Mouse (Mus musculus) heart, adult 2 months (tissue): ENCODE data around the gene Olfr1474. TPM values are rescaled to one million over a fixed set of nuclear protein-coding genes. Genes with fewer than 3 reads are reported as not detected.
"Not testable (repeated sequence)": the region's sequence is repeated elsewhere in the genome, so short reads cannot be mapped to it uniquely, and the experiment has no call there.

ENCODE experiments used
- DNase-seq, 2 experiments: peaks; one replicate each; pipeline ENCODE4 v3.0.0; 2021
- H3K27ac ChIP-seq: fragments of 200-600 bp; 2 replicates; pipeline ENCODE4 v1.8.1; 2022
- H3K27me3 ChIP-seq: fragments of 200-500 bp; 2 replicates; pipeline ENCODE4 v1.6.1; 2012; ENCODE audit warnings: mild to moderate bottlenecking, low read length, inconsistent platforms, mixed read lengths; ENCODE audit not compliant: control insufficient read depth, insufficient read depth
- H3K36me3 ChIP-seq: fragments of 200-500 bp; 2 replicates; pipeline ENCODE4 v1.6.1; 2012; ENCODE audit warnings: low read length, inconsistent platforms; ENCODE audit not compliant: control insufficient read depth, insufficient read depth
- H3K4me1 ChIP-seq: fragments of 200-500 bp; 2 replicates; pipeline ENCODE4 v1.6.1; 2011; ENCODE audit warnings: low read length; ENCODE audit not compliant: control insufficient read depth, insufficient read depth
- H3K4me3 ChIP-seq: fragments of 200-600 bp; 2 replicates; pipeline ENCODE4 v1.8.1; 2022
- H3K79me2 ChIP-seq: fragments of 200-500 bp; replicated peaks from 2 replicates; pipeline ENCODE4 v1.6.1; 2012; ENCODE audit warnings: mild to moderate bottlenecking, inconsistent platforms, low read length, moderate library complexity, mixed read lengths; ENCODE audit not compliant: control insufficient read depth, insufficient read depth
- H3K9ac ChIP-seq: fragments of 200-500 bp; 2 replicates; pipeline ENCODE4 v1.6.1; 2012; ENCODE audit warnings: low read depth, mild to moderate bottlenecking, control low read depth, inconsistent platforms, low read length, mixed read lengths
- CTCF ChIP-seq: fragments of 200-600 bp; IDR thresholded peaks from 2 replicates; pipeline ENCODE4 v1.8.1; 2022; ENCODE audit warnings: antibody characterized with exemption, mild to moderate bottlenecking, moderate library complexity
- EP300 ChIP-seq: fragments of 200-500 bp; IDR thresholded peaks from 2 replicates; pipeline ENCODE4 v1.6.1; 2011; ENCODE audit warnings: low read depth, low read length, control low read depth; ENCODE audit not compliant: insufficient read depth
- POLR2A ChIP-seq: fragments of 200-500 bp; IDR thresholded peaks from 2 replicates; pipeline ENCODE4 v1.6.1; 2011; ENCODE audit warnings: mild to moderate bottlenecking, low read depth, low read length, control low read depth; ENCODE audit not compliant: insufficient read depth
- WGBS: fragments of 180-500 bp; shearing (Covaris S2); methylation state at CpG from one replicate; pipeline ENCODE4 v1.1.7; 2018; 5-methylcytosine and 5-hydroxymethylcytosine counted together
- intact Hi-C: fragments of 180-260 bp; cut with DNase I; formaldehyde crosslinking; loops from one replicate; pipeline ENCODE4 v1.15.1; 2025
- long read RNA-seq: library from polyadenylated mRNA; stranded (forward); transcript quantifications from one replicate; pipeline ENCODE4 v2.0.0, GENCODE M21; 2021
- polyA plus RNA-seq: library from polyadenylated mRNA; depleted of rRNA; stranded (reverse); fragments of >200 nt; gene quantifications from 2 replicates; pipeline ENCODE4 v1.2.3, GENCODE M21; 2012; rRNA removed
- total RNA-seq, 2 experiments: library from RNA; stranded (reverse); gene quantifications; 2 replicates each; pipeline ENCODE4 v1.2.3; 2021

Gene Olfr1474
- total RNA-seq (not detected), polyA plus RNA-seq (not detected in 2 replicates)
- long read RNA-seq: 0 reads

DNA sequence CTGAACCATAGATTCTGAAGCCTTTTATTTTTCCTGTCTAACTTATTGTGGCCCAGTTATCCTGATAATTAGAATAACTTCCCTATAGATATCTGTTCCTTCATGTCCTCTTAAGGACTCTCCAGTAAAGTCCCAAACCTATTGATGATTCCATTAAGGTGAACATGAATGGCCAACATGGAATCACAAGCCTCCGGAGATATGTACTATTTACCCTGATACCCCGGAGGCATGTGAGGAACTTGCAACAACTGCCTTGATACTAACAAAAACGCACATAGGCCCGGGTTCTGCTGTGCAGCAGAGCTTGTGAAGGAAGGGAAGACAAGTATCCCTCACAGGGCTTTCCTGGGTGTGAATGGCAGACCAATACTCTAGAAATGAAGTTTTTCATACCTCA, at the start of gene Olfr1474:
Gene Olfr1474 (plus strand): TSS at position 301 of the 400 bp plus-strand sequence.
- H3K79me2 ChIP-seq, H3K27me3 ChIP-seq, H3K4me3 ChIP-seq, H3K36me3 ChIP-seq, intact Hi-C loops, H3K27ac ChIP-seq, H3K9ac ChIP-seq, DNase-seq, H3K4me1 ChIP-seq: not testable (repeated sequence)
- WGBS: 63% methylated on average over 4 of the region's 4 CpGs

DNA sequence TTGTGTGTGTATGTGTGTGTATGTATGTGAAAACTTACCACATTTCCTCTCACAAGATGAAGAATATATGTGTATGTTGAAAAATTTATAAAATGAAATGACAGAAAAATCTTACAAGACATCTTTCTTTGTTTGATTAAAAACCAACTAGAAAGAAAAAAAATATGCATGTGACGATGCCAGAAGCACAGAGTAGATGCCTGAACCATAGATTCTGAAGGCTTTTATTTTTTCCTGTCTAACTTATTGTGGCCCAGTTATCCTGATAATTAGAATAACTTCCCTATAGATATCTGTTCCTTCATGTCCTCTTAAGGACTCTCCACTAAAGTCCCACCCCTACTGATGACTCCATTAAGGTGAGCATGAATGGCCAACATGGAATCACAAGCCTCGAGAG, 26.3 kb upstream of the Olfr1474 start, which contains the start of gene Olfr1471:
Gene Olfr1471 (plus strand): TSS at position 301 of the 400 bp plus-strand sequence.
- H3K27me3 ChIP-seq, H3K9ac ChIP-seq, intact Hi-C loops, H3K4me1 ChIP-seq, H3K27ac ChIP-seq, H3K4me3 ChIP-seq, H3K79me2 ChIP-seq, H3K36me3 ChIP-seq, DNase-seq: not testable (repeated sequence)
- WGBS: 47% methylated on average over 2 of the region's 2 CpGs

DNA sequence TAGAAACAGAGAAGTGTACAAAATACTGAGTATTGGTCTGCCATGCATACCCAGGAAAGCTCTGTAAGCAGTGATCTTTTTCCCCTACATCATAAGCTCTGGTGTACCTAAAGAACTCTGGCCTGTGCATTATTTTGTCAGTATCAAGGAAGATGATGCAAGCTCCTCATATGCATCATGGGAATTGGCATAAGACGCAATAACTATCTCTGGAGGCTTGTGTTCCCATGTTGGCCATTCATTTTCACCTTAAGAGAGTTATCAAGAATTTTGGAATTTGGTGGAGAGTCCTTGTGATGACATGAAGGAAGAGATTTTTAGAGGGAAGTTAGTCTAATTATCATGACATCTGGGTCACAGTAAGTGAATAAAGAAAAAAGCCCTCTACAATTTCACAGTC, 13.4 kb upstream of the Olfr1474 start, which contains the start of gene Olfr1472:
Gene Olfr1472 (minus strand): TSS at position 101 of the 400 bp plus-strand sequence.
- Histone ChIP-seq H3K36me3 (no peaks in the 10 kb centered on the region), H3K79me2 (no peaks in the 10 kb centered on the region), H3K27ac (no peak within 1 kb of the TSS), H3K9ac (no peak within 1 kb of the TSS), H3K4me3 (no peak within 1 kb of the TSS), H3K27me3 (no peaks in the 10 kb centered on the region), H3K4me1 (no peaks in the 10 kb centered on the region)
- 38% methylated on average over 1 of the region's 1 CpGs for WGBS
- intact Hi-C loops: no loop called here
- no peak for TF ChIP-seq POLR2A
- no peak for TF ChIP-seq CTCF
- no peak for TF ChIP-seq EP300
- DNase-seq: no peak

DNA sequence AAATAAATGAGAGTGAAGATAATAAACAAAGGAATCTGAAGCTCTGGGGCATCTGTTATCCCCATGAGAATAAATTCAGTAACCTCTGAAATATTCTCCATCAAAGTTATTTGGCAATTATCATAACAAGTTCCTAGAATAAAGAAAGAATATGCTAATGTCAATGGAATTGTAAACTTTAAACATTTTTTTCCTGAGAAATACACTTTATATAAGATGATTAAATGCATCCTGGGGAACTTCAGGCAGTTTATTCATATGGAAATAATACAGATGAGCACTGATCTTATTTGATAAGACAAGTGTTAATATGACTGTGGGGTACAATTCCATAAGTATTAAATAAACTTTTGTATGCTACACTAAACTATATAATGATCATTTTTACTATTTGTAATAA, 10.7 kb downstream of the Olfr1474 start, which contains the start of gene Olfr1475:
Gene Olfr1475 (minus strand): TSS at position 101 of the 400 bp plus-strand sequence.
- intact Hi-C loops: no loop called here
- DNase-seq: no peak
- Histone ChIP-seq H3K4me1 (no peaks in the 10 kb centered on the region), H3K27me3 (no peaks in the 10 kb centered on the region), H3K4me3 (no peak within 1 kb of the TSS), H3K27ac (no peak within 1 kb of the TSS), H3K79me2 (no peaks in the 10 kb centered on the region), H3K9ac (no peak within 1 kb of the TSS), H3K36me3 (no peaks in the 10 kb centered on the region)
- TF ChIP-seq POLR2A (no peak), EP300 (no peak), CTCF (no peak)

DNA sequence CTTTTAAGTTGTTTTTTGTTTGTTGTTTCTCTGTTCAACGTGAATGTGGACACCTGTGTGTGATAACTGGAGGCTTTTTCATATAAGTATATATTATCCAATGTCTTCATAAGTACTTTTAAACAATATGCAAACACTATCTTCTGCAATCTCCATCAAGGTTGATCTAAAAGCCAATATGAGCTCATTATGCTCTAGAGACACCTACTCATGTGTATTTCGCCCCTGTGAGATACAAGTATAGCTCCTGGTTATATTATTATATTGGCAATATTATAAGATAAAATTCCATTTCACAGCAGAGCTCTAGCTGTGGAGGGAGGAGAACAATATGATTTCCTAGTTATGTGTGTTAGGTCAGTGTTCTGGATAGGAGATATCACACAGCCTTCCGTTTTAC, 30.9 kb downstream of the Olfr1474 start, which contains the start of gene Olfr1477:
Gene Olfr1477 (plus strand): TSS at position 301 of the 400 bp plus-strand sequence.
- H3K4me1 ChIP-seq: no peaks in the 10 kb centered on the region
- H3K79me2 ChIP-seq: no peaks in the 10 kb centered on the region
- H3K36me3 ChIP-seq: no peaks in the 10 kb centered on the region
- H3K4me3 ChIP-seq: no peak within 1 kb of the TSS
- DNase-seq: no peak
- H3K27ac ChIP-seq: no peak within 1 kb of the TSS
- TF ChIP-seq POLR2A (no peak), EP300 (no peak), CTCF (no peak)
- WGBS: 56% methylated on average over 3 of the region's 3 CpGs
- intact Hi-C loops: no loop called here
- no peak within 1 kb of the TSS for H3K9ac ChIP-seq
- no peaks in the 10 kb centered on the region for H3K27me3 ChIP-seq

Other genes with a start within 250 kb of the Olfr1474 start
- gene Olfr1463, start 238.2 kb upstream of the Olfr1474 start, total RNA-seq: not detected
- not detected in 2 replicates for gene Olfr1463, start 238.2 kb upstream of the Olfr1474 start, polyA plus RNA-seq
- gene Olfr1465, start 154.0 kb upstream of the Olfr1474 start, total RNA-seq: not detected
- gene Olfr1465, start 154.0 kb upstream of the Olfr1474 start, polyA plus RNA-seq: not detected in 2 replicates
- gene Olfr1466, start 130.7 kb upstream of the Olfr1474 start, total RNA-seq: not detected
- gene Olfr1466, start 130.7 kb upstream of the Olfr1474 start, polyA plus RNA-seq: not detected in 2 replicates
- not detected for gene Olfr1467, start 107.3 kb upstream of the Olfr1474 start, total RNA-seq
- gene Olfr1467, start 107.3 kb upstream of the Olfr1474 start, polyA plus RNA-seq: not detected in 2 replicates
- not detected for gene Olfr1469, start 61.7 kb upstream of the Olfr1474 start, total RNA-seq
- gene Olfr1469, start 61.7 kb upstream of the Olfr1474 start, polyA plus RNA-seq: not detected in 2 replicates
- gene Olfr1471, start 26.2 kb upstream of the Olfr1474 start, total RNA-seq: not detected
- gene Olfr1471, start 26.2 kb upstream of the Olfr1474 start, polyA plus RNA-seq: not detected in 2 replicates
- not detected for gene Olfr1472, start 13.5 kb upstream of the Olfr1474 start, total RNA-seq
- not detected in 2 replicates for gene Olfr1472, start 13.5 kb upstream of the Olfr1474 start, polyA plus RNA-seq
- not detected for gene Olfr1475, start 10.6 kb downstream of the Olfr1474 start, total RNA-seq
- gene Olfr1475, start 10.6 kb downstream of the Olfr1474 start, polyA plus RNA-seq: not detected in 2 replicates
- gene Olfr1477, start 31.0 kb downstream of the Olfr1474 start, total RNA-seq: not detected
- gene Olfr1477, start 31.0 kb downstream of the Olfr1474 start, polyA plus RNA-seq: not detected in 2 replicates
- not detected for gene Olfr1480, start 58.3 kb downstream of the Olfr1474 start, total RNA-seq
- gene Olfr1480, start 58.3 kb downstream of the Olfr1474 start, polyA plus RNA-seq: not detected in 2 replicates
- not detected for gene Olfr1484, start 113.9 kb downstream of the Olfr1474 start, total RNA-seq
- gene Olfr1484, start 113.9 kb downstream of the Olfr1474 start, polyA plus RNA-seq: not detected in 2 replicates
- not detected for gene Olfr1487, start 147.8 kb downstream of the Olfr1474 start, total RNA-seq
- not detected in 2 replicates for gene Olfr1487, start 147.8 kb downstream of the Olfr1474 start, polyA plus RNA-seq
- not detected for gene Olfr1489, start 162.1 kb downstream of the Olfr1474 start, total RNA-seq
- not detected in 2 replicates for gene Olfr1489, start 162.1 kb downstream of the Olfr1474 start, polyA plus RNA-seq
- gene Olfr1490, start 181.5 kb downstream of the Olfr1474 start, total RNA-seq: not detected
- gene Olfr1490, start 181.5 kb downstream of the Olfr1474 start, polyA plus RNA-seq: not detected in 2 replicates
- gene Olfr1491, start 227.7 kb downstream of the Olfr1474 start, total RNA-seq: not detected
- not detected in 2 replicates for gene Olfr1491, start 227.7 kb downstream of the Olfr1474 start, polyA plus RNA-seq